Mouse (Mus musculus) stomach, postnatal 0 days (tissue): ENCODE results near the gene Cntn6.

Source experiments
- CTCF ChIP-seq: IDR thresholded peaks from 2 replicates; pipeline ENCODE4 v1.5.1; 2016; ENCODE audit warnings: antibody characterized with exemption, low read depth, mild to moderate bottlenecking, moderate library complexity
- EP300 ChIP-seq: optimal IDR thresholded peaks from 2 replicates; pipeline ENCODE3; 2016; ENCODE audit warnings: antibody characterized with exemption

DNA sequence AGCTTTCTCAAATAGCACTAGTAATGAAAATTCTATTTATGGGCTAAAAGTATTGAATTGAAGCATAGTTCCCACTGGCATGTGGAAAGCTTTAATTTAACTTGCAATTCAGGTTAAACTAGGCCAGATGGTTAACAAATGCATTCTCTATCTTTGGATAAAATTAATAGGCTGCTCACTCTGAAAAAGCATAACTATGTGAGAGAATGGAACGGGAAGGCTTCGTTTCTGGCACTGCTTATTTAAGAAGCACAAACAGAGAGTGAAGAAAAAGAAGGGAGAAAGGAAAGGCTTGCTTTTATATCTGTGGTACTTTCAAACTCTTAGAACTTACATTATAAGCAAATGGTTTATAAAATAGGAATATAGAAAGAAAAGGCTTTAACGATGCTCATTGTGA, 268.6 kb downstream of the Cntn6 start:
- TF ChIP-seq EP300 (no peak), CTCF (no peak)
